Mouse (Mus musculus): Measurements from ENCODE around the gene Lst1.

- TF ChIP-seq POLR2A (IDR thresholded peaks at IDR 0.05; ENCODE audit: low read depth, low read length): no peak
- no peak for TF ChIP-seq CTCF (conservative IDR thresholded peaks at IDR 0.05; ENCODE audit: insufficient read depth, insufficient read length, low read depth, low read length)
Observed at GRCm38 (mm10) chr17:35147922-35148639, 40.2 kb downstream of the Lst1 start.

All from kidney, adult 2 months (tissue).